Mouse (Mus musculus) ES-E14 (cell line): Measurements from ENCODE around the gene Iqch. TPM values are rescaled to one million over a fixed set of nuclear protein-coding genes. Genes with fewer than 3 reads are reported as not detected.

Source experiments
- DNase-seq: peaks from one replicate; pipeline ENCODE4 v3.0.0-alpha.2; 2013; ENCODE audit warnings: low read depth, low spot score
- H3K27ac ChIP-seq: 2 replicates; pipeline ENCODE4 v1.5.1; 2012; ENCODE audit warnings: low read depth, mild to moderate bottlenecking, low read length, moderate library complexity, mixed read lengths; ENCODE audit not compliant: poor library complexity, insufficient read depth, severe bottlenecking
- H3K36me3 ChIP-seq: 2 replicates; pipeline ENCODE4 v1.6.1; 2012; ENCODE audit warnings: mild to moderate bottlenecking, low read length, moderate library complexity, mixed read lengths; ENCODE audit not compliant: control insufficient read depth, poor library complexity, insufficient read depth, severe bottlenecking
- H3K4me1 ChIP-seq, 2 experiments: fragments of 150-350 bp in 1 of 2; sonication (generic) in 1 of 2; 2 replicates each; pipeline ENCODE4 v1.6.1; 2012; ENCODE audit warnings: low read length in 2 of 2, mild to moderate bottlenecking in 1 of 2, mixed read lengths in 1 of 2; ENCODE audit not compliant: control insufficient read depth in 2 of 2, insufficient read depth in 2 of 2, poor library complexity in 1 of 2
- H3K4me3 ChIP-seq, 2 experiments: fragments of 150-350 bp in 1 of 2; sonication (generic) in 1 of 2; 2 replicates each; pipeline ENCODE4 v1.5.1; 2012; ENCODE audit warnings: low read length in 2 of 2, low read depth in 1 of 2, mild to moderate bottlenecking in 1 of 2, mixed read lengths in 1 of 2; ENCODE audit not compliant: insufficient read depth in 1 of 2, poor library complexity in 1 of 2, severe bottlenecking in 1 of 2
- H3K9ac ChIP-seq: 2 replicates; pipeline ENCODE4 v1.6.1; 2012; ENCODE audit warnings: low read depth, mild to moderate bottlenecking, low read length, mixed read lengths; ENCODE audit not compliant: poor library complexity, insufficient read depth, severe bottlenecking
- H3K9me3 ChIP-seq: fragments of 150-350 bp; sonication (generic); 2 replicates; pipeline ENCODE4 v1.6.1; 2012; ENCODE audit warnings: low read depth, mild to moderate bottlenecking, low read length; ENCODE audit not compliant: control insufficient read depth, insufficient read depth
- CHD2 ChIP-seq: IDR thresholded peaks from 2 replicates; pipeline ENCODE4 v1.6.1; 2014; ENCODE audit warnings: mild to moderate bottlenecking, low read depth, low read length, inconsistent platforms
- HCFC1 ChIP-seq: IDR thresholded peaks from 2 replicates; pipeline ENCODE4 v1.6.1; 2012; ENCODE audit warnings: low read length, inconsistent platforms, borderline replicate concordance; ENCODE audit not compliant: insufficient read depth
- MAFK ChIP-seq: IDR thresholded peaks from 2 replicates; pipeline ENCODE4 v1.6.1; 2014; ENCODE audit warnings: mild to moderate bottlenecking, low read depth, low read length, inconsistent platforms; ENCODE audit not compliant: insufficient read depth
- ZC3H11A ChIP-seq: IDR thresholded peaks from 2 replicates; pipeline ENCODE4 v1.6.1; 2012; ENCODE audit warnings: low read depth, mild to moderate bottlenecking, inconsistent platforms, low read length, borderline replicate concordance
- ZNF384 ChIP-seq: IDR thresholded peaks from 2 replicates; pipeline ENCODE4 v1.6.1; 2012; ENCODE audit warnings: low read depth, low read length, inconsistent platforms
- in situ Hi-C, 2 experiments: fragments of 600-800 bp; cut with MboI; formaldehyde crosslinking; loops; one replicate each; pipeline ENCODE4 v1.15.1; 2025; ENCODE audit warnings: low sequenced_read_pairs in 2 of 2, inconsistent platforms in 1 of 2; ENCODE audit not compliant: unreplicated experiment in 2 of 2
- total RNA-seq: library from RNA; depleted of rRNA; stranded (reverse); fragments of 300-350 nt; gene quantifications from 2 replicates; pipeline ENCODE4 v1.2.3, GENCODE M21; 2012

The Iqch gene
- total RNA-seq, 1 experiment: 0.18 TPM

DNA sequence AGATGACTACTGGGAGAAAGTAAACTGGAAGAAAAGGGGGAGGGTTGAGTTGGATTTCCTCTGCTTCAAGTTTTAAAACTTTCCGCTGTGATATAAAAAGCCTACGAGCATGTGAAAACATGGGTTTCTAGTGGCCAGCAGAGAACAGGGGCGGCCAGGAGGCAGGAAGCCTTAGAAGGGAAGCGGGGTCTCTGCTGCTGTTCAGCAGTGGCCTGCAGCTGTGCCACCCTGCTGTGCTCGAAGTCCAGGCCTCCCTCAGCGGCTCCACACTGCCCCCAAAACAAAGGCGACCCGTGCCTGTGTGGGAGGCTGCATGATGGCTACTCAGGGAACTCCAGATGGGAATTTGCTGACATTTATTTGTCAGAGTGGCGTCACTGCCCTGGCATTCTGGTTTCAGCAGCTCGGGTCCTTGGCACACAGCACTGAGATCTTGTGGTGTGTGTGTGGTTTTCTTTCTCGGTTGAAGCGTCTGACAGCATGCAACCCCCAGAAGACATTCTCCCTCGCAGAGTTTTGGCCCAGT is 8.6 kb upstream of the Iqch start:
- Histone ChIP-seq H3K4me3 (no peak overlapping the region), H3K36me3 (no peaks in the 10 kb centered on the region; the same call in 1 of the 2 replicates), H3K4me1 (peaks cover 2 to 6% of the 10 kb centered on the region in 2 experiments; a peak in 3 of 4 replicates), H3K9ac (no peak overlapping the region), H3K9me3 (no peaks in the 10 kb centered on the region), H3K27ac (no peak overlapping the region)
- in situ Hi-C loops: no loop called here
- TF ChIP-seq ZNF384: no peak
- no peak for TF ChIP-seq CHD2
- TF ChIP-seq MAFK: no peak
- TF ChIP-seq ZC3H11A: no peak
- no peak for TF ChIP-seq HCFC1
- no peak for DNase-seq

DNA sequence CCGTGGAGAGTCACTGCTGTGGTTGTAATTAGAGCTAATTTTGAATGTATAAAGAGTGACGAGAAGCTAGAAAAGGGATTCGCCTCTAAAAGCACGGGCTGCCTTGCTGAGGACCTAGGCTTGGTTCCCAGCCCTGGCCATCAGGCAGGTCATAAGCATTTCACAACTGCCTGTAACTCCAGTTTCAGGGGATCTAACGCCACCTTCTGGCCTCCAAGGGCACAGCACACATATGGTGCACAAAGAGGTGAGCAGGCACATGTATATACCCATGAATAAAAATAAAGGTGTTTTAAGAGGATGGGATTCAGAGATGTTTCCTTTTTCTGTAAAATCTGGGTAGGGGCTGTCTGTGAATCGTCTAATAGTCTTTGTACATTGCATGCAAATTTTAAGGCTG is 7.9 kb upstream of the Iqch start:
- H3K27ac ChIP-seq: no peak overlapping the region
- no peaks in the 10 kb centered on the region; the same call in 1 of the 2 replicates for H3K36me3 ChIP-seq
- H3K9me3 ChIP-seq: no peaks in the 10 kb centered on the region
- no peak for TF ChIP-seq ZNF384
- TF ChIP-seq MAFK: no peak
- TF ChIP-seq HCFC1: no peak
- TF ChIP-seq ZC3H11A: peak; percentile 5; the same call in 1 of the 2 replicates
- TF ChIP-seq CHD2: no peak
- in situ Hi-C loops: no loop called here
- no peak overlapping the region for H3K4me3 ChIP-seq
- peaks cover 2 to 6% of the 10 kb centered on the region in 2 experiments; a peak in 3 of 4 replicates for H3K4me1 ChIP-seq
- DNase-seq: no peak
- H3K9ac ChIP-seq: no peak overlapping the region

DNA sequence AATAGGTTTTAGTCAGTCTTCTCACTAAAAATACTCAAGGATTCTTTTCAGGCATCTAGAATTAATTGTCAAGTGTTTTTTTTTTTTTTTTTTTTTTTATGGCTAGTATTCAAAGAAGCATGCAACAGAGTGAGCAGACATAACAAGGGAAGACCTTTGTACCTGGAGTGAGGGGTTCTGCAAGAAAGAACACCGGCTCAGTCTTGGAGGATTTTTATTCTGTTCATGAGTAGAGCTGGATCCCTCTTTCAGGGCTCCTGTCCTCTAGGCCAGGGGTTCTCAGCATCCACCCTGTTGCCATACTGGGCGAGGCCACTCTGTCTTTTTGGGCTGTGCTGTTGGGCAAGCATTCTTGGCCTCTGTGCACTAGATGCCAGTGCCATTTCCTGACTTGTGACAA is 7.5 kb upstream of the Iqch start:
- in situ Hi-C loops: no loop called here
- no peak overlapping the region for H3K27ac ChIP-seq

DNA sequence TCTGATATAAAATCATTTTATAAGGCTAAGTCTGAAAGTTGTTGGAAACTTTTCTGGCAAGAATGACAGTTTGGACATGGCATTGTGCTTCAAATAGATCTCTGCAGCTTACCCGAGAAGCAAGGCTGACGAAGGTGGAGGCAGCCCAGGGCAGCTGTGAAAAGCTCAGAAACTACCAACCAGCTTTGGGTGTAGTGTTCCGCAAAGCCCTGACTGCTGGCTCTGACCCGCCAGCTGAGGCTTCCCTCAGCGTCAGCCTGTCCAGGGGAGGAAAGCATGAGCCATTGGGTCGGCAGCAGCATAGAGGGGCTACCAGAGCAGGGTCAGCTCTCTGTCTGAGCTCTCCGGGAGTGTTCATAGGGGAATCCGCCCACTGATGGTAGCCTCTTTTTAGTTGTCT is 7.0 kb upstream of the Iqch start:
- no peaks in the 10 kb centered on the region for H3K9me3 ChIP-seq
- in situ Hi-C loops: no loop called here
- peaks cover 2 to 6% of the 10 kb centered on the region in 2 experiments; a peak in 3 of 4 replicates for H3K4me1 ChIP-seq
- TF ChIP-seq MAFK (no peak), ZC3H11A (no peak), CHD2 (no peak), ZNF384 (no peak), HCFC1 (no peak)
- H3K9ac ChIP-seq: no peak overlapping the region
- no peak for DNase-seq
- no peak overlapping the region for H3K27ac ChIP-seq
- H3K36me3 ChIP-seq: no peaks in the 10 kb centered on the region; the same call in 1 of the 2 replicates
- H3K4me3 ChIP-seq: no peak overlapping the region

More for the DNA sequence above, 7.5 kb upstream of the Iqch start:
- no peak overlapping the region for H3K4me3 ChIP-seq
- H3K9me3 ChIP-seq: no peaks in the 10 kb centered on the region
- no peak overlapping the region for H3K9ac ChIP-seq
- H3K4me1 ChIP-seq: peaks cover 2 to 6% of the 10 kb centered on the region in 2 experiments; a peak in 3 of 4 replicates
- DNase-seq: no peak
- TF ChIP-seq ZC3H11A (no peak), ZNF384 (no peak), HCFC1 (no peak), MAFK (no peak), CHD2 (no peak)
- no peaks in the 10 kb centered on the region; the same call in 1 of the 2 replicates for H3K36me3 ChIP-seq

GRCm38 (mm10) chr9:63608006-63608405 is 5.7 kb upstream of the Iqch start:
- Histone ChIP-seq H3K9ac (no peak overlapping the region), H3K36me3 (no peaks in the 10 kb centered on the region; the same call in 1 of the 2 replicates), H3K4me3 (no peak overlapping the region), H3K9me3 (no peaks in the 10 kb centered on the region), H3K4me1 (peaks cover 2 to 6% of the 10 kb centered on the region in 2 experiments), H3K27ac (no peak overlapping the region)
- TF ChIP-seq MAFK (no peak), ZC3H11A (no peak), HCFC1 (no peak), ZNF384 (no peak), CHD2 (no peak)
- DNase-seq: no peak
- in situ Hi-C loops: no loop called here
